Mouse (Mus musculus): ENCODE data around the gene Rnf183. TPM values are rescaled to one million over a fixed set of nuclear protein-coding genes. Genes with fewer than 3 reads are reported as not detected.

Rnf183 gene
- total and polyA plus RNA-seq, 3 experiments, result not detected

- H3K36me3 ChIP-seq (replicated peaks), result peaks cover 85% of the 10 kb centered on the region
- H3K4me1 ChIP-seq (ENCODE audit: insufficient read depth, low read depth, low read length), result peaks cover 9% of the 10 kb centered on the region; the same call in 1 of the 2 replicates
- H3K27me3 ChIP-seq (ENCODE audit: insufficient read depth, low read length), result no peaks in the 10 kb centered on the region
- no peaks in the 10 kb centered on the region for H3K9me3 ChIP-seq (replicated peaks)
- DNase-seq (ENCODE audit: low spot score) (no peak), ATAC-seq (ENCODE audit: extremely low read depth, insufficient number of reproducible peaks, low FRiP score, poor library complexity, severe bottlenecking) (no peak)
- no peak overlapping the region for H3K4me3 ChIP-seq (ENCODE audit: low read depth, low read length)
- no peak for TF ChIP-seq GATA2 (IDR thresholded peaks at IDR 0.05; ENCODE audit: borderline replicate concordance, low read depth, low read length)
- 0 out of 2 replicates have a peak, but pooled peaks have one; percentile 37 for TF ChIP-seq POLR2AphosphoS5 (IDR thresholded peaks at IDR 0.05; ENCODE audit: insufficient replicate concordance, low read depth, low read length)
- no peak for TF ChIP-seq TAL1 (conservative IDR thresholded peaks at IDR 0.05; ENCODE audit: low read depth, low read length)
These were observed 43.2 kb downstream of the Rnf183 start for GRCm38 (mm10) chr4:62391892-62392291.

DNA sequence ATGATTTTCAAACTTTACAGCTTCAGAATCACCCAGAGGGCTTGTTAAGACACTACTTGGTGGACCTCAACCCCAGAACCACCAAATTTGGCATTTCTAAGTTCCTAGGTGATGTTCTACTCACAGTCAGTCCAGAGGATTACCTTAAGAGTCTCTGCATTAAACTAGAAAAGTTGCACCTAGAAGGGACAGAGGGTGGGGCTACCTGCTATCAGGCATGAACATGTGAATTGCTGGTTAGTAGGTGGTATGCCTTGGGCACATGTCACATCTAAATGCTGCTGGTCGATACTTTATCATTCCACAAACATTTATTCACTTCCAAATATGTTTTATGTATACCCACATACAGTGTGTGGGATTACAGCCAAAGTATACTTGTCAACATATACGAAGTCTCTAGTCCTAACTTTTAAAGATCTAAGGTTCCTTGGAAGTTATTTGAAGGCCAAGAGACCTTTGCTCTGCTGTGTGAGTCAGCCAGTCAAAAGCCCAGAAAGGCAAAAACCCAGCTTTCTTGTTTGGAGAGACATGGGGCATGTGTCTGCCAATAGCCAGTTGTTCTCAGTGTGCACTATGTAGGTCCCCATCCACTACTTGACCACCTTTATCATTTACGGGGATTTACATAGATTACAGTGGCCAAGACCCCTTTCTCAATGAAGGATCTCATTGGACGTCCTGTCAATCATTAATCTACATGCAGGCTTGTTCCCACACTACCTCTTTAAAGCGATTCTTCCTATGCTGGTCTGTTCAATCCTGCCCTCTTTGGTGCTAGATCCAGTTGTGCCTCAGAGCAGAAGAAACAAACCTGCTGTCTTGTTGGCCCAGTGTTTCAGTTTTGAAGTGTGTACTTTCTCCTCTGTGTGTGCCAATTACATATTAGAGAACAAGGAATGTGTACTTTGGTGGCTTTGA, 45.2 kb downstream of the Rnf183 start:
- DNase-seq (ENCODE audit: low spot score) (no peak), ATAC-seq (ENCODE audit: extremely low read depth, insufficient number of reproducible peaks, low FRiP score, poor library complexity, severe bottlenecking) (no peak)
- Histone ChIP-seq H3K36me3 (replicated peaks) (peaks cover 82% of the 10 kb centered on the region), H3K4me3 (ENCODE audit: low read depth, low read length) (no peak overlapping the region), H3K4me1 (ENCODE audit: insufficient read depth, low read depth, low read length) (peaks cover 9% of the 10 kb centered on the region; the same call in 1 of the 2 replicates), H3K9me3 (replicated peaks) (no peaks in the 10 kb centered on the region), H3K27me3 (ENCODE audit: insufficient read depth, low read length) (no peaks in the 10 kb centered on the region)
- TF ChIP-seq GATA2 (IDR thresholded peaks at IDR 0.05; ENCODE audit: borderline replicate concordance, low read depth, low read length) (no peak), GATA1 (IDR thresholded peaks at IDR 0.05; ENCODE audit: borderline replicate concordance, low read length) (no peak), TAL1 (conservative IDR thresholded peaks at IDR 0.05; ENCODE audit: low read depth, low read length) (no peak), POLR2AphosphoS5 (IDR thresholded peaks at IDR 0.05; ENCODE audit: insufficient replicate concordance, low read depth, low read length) (no peak), CTCF (IDR thresholded peaks at IDR 0.05; ENCODE audit: low read depth, low read length) (no peak)

- H3K36me3 ChIP-seq (replicated peaks), result peaks cover 73% of the 10 kb centered on the region
- no peak for DNase-seq (ENCODE audit: low spot score)
- no peaks in the 10 kb centered on the region for H3K9me3 ChIP-seq (replicated peaks)
- TF ChIP-seq TAL1 (conservative IDR thresholded peaks at IDR 0.05; ENCODE audit: low read depth, low read length), result no peak
- no peak for TF ChIP-seq GATA2 (IDR thresholded peaks at IDR 0.05; ENCODE audit: borderline replicate concordance, low read depth, low read length)
- TF ChIP-seq POLR2AphosphoS5 (IDR thresholded peaks at IDR 0.05; ENCODE audit: insufficient replicate concordance, low read depth, low read length), result peak; percentile 75; the same call in 1 of the 2 replicates
- TF ChIP-seq CTCF (IDR thresholded peaks at IDR 0.05; ENCODE audit: low read depth, low read length), result no peak
- TF ChIP-seq GATA1 (IDR thresholded peaks at IDR 0.05; ENCODE audit: borderline replicate concordance, low read length), result no peak
- no peak for ATAC-seq (ENCODE audit: extremely low read depth, insufficient number of reproducible peaks, low FRiP score, poor library complexity, severe bottlenecking)
- no peak overlapping the region for H3K4me3 ChIP-seq (ENCODE audit: low read depth, low read length)
- H3K4me1 ChIP-seq (ENCODE audit: insufficient read depth, low read depth, low read length), result peaks cover 19% of the 10 kb centered on the region
- no peaks in the 10 kb centered on the region for H3K27me3 ChIP-seq (ENCODE audit: insufficient read depth, low read length)
These were observed 49.6 kb downstream of the Rnf183 start for GRCm38 (mm10) chr4:62385439-62385838.

DNA sequence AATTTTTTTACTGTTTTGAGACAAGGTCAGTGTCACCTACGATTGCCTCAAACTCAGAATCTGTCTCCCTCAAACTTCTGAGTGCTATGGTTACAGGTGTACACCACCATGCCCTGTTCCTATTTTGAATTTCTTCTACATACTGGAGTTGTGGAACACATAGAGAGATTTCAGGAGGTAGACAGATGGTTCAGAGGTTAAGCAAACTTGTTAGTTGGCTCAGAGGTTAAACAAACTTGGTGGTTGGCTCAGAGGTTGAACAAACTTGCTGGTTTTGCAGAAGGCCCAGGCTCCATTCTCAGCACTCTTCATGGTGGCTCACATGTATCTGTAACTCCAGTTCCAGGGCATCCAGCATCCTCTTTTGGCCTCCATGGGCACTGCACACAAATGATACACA, 50.9 kb downstream of the Rnf183 start:
- Histone ChIP-seq H3K9me3 (replicated peaks) (no peaks in the 10 kb centered on the region), H3K4me3 (ENCODE audit: low read depth, low read length) (no peak overlapping the region), H3K27me3 (ENCODE audit: insufficient read depth, low read length) (no peaks in the 10 kb centered on the region), H3K36me3 (replicated peaks) (peaks cover 70% of the 10 kb centered on the region), H3K4me1 (ENCODE audit: insufficient read depth, low read depth, low read length) (peaks cover 24% of the 10 kb centered on the region)
- TF ChIP-seq CTCF (IDR thresholded peaks at IDR 0.05; ENCODE audit: low read depth, low read length), result no peak
- no peak for TF ChIP-seq GATA1 (IDR thresholded peaks at IDR 0.05; ENCODE audit: borderline replicate concordance, low read length)
- TF ChIP-seq TAL1 (conservative IDR thresholded peaks at IDR 0.05; ENCODE audit: low read depth, low read length), result no peak
- TF ChIP-seq POLR2AphosphoS5 (IDR thresholded peaks at IDR 0.05; ENCODE audit: insufficient replicate concordance, low read depth, low read length), result no peak
- no peak for TF ChIP-seq GATA2 (IDR thresholded peaks at IDR 0.05; ENCODE audit: borderline replicate concordance, low read depth, low read length)
- ATAC-seq (ENCODE audit: extremely low read depth, insufficient number of reproducible peaks, low FRiP score, poor library complexity, severe bottlenecking) (no peak), DNase-seq (ENCODE audit: low spot score) (no peak)

DNA sequence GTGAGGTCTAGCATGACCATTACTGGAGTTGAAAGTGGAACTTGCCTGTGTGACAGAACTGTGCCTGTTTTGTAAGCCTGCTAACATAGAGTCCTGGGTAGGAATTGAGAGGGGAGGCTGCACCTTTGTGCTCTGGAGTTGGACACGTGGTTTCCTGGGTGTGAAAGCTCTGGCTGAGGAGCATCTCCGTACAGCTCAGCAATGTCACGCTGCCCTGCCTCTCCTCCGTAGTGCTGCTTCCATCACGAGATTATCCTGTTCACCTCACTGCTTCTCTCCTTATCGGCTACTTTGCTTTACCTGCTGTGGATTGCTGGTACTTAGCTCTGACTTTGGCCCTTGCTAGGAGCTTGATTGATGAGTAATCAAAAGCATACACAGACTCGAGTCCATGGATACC, 51.3 kb downstream of the Rnf183 start:
- Histone ChIP-seq H3K9me3 (replicated peaks) (no peaks in the 10 kb centered on the region), H3K4me3 (ENCODE audit: low read depth, low read length) (no peak overlapping the region), H3K27me3 (ENCODE audit: insufficient read depth, low read length) (no peaks in the 10 kb centered on the region), H3K36me3 (replicated peaks) (peaks cover 69% of the 10 kb centered on the region), H3K4me1 (ENCODE audit: insufficient read depth, low read depth, low read length) (peaks cover 26% of the 10 kb centered on the region)
- DNase-seq (ENCODE audit: low spot score) (no peak), ATAC-seq (ENCODE audit: extremely low read depth, insufficient number of reproducible peaks, low FRiP score, poor library complexity, severe bottlenecking) (no peak)
- TF ChIP-seq GATA2 (IDR thresholded peaks at IDR 0.05; ENCODE audit: borderline replicate concordance, low read depth, low read length) (no peak), POLR2AphosphoS5 (IDR thresholded peaks at IDR 0.05; ENCODE audit: insufficient replicate concordance, low read depth, low read length) (no peak), GATA1 (IDR thresholded peaks at IDR 0.05; ENCODE audit: borderline replicate concordance, low read length) (no peak), CTCF (IDR thresholded peaks at IDR 0.05; ENCODE audit: low read depth, low read length) (no peak), TAL1 (conservative IDR thresholded peaks at IDR 0.05; ENCODE audit: low read depth, low read length) (no peak)

- Histone ChIP-seq H3K9me3 (replicated peaks) (no peaks in the 10 kb centered on the region), H3K27me3 (ENCODE audit: insufficient read depth, low read length) (no peaks in the 10 kb centered on the region), H3K4me3 (ENCODE audit: low read depth, low read length) (no peak overlapping the region), H3K36me3 (replicated peaks) (peaks cover 66% of the 10 kb centered on the region), H3K4me1 (ENCODE audit: insufficient read depth, low read depth, low read length) (peaks cover 27% of the 10 kb centered on the region)
- ATAC-seq (ENCODE audit: extremely low read depth, insufficient number of reproducible peaks, low FRiP score, poor library complexity, severe bottlenecking), result peak; percentile 38; the same call in 1 of the 2 replicates
- DNase-seq (ENCODE audit: low spot score), result no peak
- no peak for TF ChIP-seq GATA1 (IDR thresholded peaks at IDR 0.05; ENCODE audit: borderline replicate concordance, low read length)
- no peak for TF ChIP-seq GATA2 (IDR thresholded peaks at IDR 0.05; ENCODE audit: borderline replicate concordance, low read depth, low read length)
- TF ChIP-seq TAL1 (conservative IDR thresholded peaks at IDR 0.05; ENCODE audit: low read depth, low read length), result no peak
- TF ChIP-seq CTCF (IDR thresholded peaks at IDR 0.05; ENCODE audit: low read depth, low read length), result no peak
- TF ChIP-seq POLR2AphosphoS5 (IDR thresholded peaks at IDR 0.05; ENCODE audit: insufficient replicate concordance, low read depth, low read length), result no peak
These were observed 51.8 kb downstream of the Rnf183 start for GRCm38 (mm10) chr4:62383207-62383606.
